Mouse (Mus musculus) induced T-regulatory cell, adult 2 months (primary cell): ENCODE data around the gene Zc3h12d.

Source experiments
- DNase-seq: peaks from one replicate; pipeline ENCODE4 v3.0.0-alpha.2; 2012; ENCODE audit warnings: low read depth

The Zc3h12d gene

DNA sequence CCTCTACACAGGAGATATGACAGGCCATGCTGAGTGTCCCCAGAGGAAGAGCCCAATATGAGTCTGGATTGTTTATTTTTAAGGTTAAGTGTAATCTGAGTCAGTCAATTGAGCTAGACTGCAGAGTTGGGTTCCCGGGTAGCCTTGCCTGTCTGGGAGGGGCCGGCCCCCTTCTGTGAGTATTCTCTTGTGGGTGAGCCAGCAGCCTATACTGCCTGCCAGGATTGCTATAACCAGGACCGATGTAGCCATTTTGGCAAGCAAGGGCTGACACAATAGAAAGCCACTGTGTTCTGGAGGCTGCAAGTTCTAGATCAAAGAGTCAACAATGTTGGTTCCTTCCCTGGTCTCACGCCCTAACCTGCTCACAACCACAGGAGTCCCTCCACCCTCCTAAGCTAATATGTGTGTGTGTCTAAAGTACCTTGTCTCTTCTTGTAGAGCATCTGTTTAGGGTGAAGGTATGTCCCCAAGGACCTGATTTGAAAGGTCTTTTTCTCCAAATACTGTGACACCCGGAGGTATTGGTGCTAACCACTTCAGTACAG, 6.7 kb downstream of the Zc3h12d start:
- DNase-seq, result no peak

- peak; percentile 90 for DNase-seq
These were observed 7.5 kb downstream of the Zc3h12d start for GRCm38 (mm10) chr10:7839551-7840352.

DNA sequence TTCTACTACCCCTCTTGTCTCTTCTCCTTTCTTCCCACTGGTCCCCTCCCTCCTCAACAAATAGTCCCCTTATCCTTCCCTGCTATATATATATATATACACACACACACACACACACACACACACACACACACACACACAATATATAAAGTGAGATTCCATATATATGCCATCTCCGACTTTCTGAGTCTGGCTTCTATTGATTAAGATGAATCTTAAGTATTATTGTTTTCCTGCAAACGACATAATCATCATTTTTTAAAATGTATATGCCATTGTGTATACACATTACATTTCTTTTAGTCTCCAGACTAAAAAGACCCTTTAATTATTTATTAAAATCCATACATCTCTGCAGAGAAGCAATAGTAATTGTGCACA, 8.1 kb downstream of the Zc3h12d start:
- DNase-seq, result no peak

GRCm38 (mm10) chr10:7840785-7841184, 8.5 kb downstream of the Zc3h12d start:
- DNase-seq, result peak; percentile 47

DNA sequence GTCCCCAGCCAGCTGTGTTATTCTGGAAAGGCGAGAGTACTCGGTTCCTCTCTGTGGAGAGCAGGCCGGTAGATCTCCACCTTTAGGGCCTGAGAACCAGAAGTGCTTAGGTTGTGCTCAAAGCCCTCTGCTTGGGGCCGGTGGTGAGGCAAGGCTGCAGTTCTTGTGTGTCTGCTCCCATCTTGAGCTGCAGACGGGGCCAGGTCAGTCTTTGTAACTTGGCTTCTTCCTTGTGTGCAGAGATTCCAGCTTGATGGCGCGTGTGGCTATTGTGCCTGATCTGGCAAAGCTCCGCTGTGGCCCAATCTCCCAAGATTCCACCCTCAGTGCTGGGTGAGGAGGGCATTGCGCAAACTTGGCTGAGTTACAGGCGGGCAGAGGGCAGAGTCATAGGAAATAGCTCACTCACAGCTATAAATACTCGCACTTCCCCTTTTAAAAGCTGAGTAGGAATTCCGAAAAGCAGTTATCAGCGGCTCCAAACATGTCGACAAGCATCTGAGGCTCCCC, 9.4 kb downstream of the Zc3h12d start:
- DNase-seq, result no peak

GRCm38 (mm10) chr10:7843181-7843580, 10.9 kb downstream of the Zc3h12d start:
- DNase-seq, result peak; percentile 76

DNA sequence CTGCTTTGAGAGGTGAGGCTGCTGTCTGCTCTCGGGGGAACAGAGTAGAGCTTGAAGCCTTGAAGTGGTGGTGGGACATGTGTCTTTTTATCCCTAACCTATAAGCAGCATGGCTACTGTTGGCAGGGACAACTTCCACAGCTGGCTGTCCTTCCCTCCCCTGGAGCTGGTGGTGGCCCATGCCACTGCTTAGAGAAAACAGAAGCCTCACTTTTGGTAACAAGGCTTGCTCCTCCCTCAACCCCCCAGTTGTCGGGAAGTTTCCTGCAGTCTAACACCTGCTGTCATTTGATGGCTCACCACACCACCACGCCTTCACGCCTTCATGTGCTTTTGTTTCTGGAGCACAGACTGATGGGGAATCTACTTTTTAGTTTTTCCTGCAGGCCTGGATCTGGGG, 11.9 kb downstream of the Zc3h12d start:
- peak; percentile 78 for DNase-seq

DNA sequence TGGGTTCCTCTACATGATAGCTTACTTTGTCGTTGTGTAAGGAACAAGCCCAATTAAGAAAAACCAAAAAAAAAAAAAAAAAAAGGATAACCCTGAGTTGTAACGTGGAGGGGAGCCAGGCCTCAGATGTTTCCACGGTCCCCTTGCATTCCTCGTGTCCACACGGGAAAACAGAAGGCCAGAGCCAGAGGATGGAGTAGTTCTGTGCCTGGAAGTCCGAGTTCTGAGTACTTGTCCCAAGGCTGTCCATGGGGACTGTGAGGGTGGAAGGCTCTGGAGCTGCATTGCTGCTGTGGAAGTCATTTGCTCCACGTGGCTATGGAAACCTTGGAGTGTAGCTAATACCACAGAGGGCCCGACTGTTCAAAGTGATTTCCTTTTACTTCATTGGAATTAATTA, 12.9 kb downstream of the Zc3h12d start:
- no peak for DNase-seq

DNA sequence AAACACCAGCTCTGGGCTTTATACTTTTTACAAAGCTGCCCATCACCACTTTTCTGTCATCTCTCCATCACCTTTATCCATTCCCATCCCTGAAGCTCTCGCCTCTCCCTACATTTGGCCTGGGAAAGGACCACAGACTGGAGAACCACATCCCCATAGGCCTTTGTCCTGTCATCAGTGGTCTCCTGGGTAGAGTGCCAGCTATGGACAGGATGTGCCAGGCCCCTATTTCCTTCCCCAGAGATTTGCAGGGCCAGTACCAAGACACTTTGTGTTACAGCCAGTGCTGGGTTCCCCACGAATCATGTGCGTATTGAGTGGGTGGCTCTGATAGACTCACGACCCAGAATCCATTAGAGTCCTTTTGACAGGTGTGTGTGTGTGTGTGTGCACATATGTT, 13.7 kb downstream of the Zc3h12d start:
- DNase-seq, result peak; percentile 42

GRCm38 (mm10) chr10:7847166-7847605, 14.9 kb downstream of the Zc3h12d start:
- DNase-seq, result peak; percentile 55

- no peak for DNase-seq
These were observed 19.6 kb downstream of the Zc3h12d start for GRCm38 (mm10) chr10:7851891-7852290.

GRCm38 (mm10) chr10:7860494-7860893, 28.2 kb downstream of the Zc3h12d start:
- no peak for DNase-seq

GRCm38 (mm10) chr10:7861259-7861936, 29.1 kb downstream of the Zc3h12d start:
- DNase-seq, result no peak

DNA sequence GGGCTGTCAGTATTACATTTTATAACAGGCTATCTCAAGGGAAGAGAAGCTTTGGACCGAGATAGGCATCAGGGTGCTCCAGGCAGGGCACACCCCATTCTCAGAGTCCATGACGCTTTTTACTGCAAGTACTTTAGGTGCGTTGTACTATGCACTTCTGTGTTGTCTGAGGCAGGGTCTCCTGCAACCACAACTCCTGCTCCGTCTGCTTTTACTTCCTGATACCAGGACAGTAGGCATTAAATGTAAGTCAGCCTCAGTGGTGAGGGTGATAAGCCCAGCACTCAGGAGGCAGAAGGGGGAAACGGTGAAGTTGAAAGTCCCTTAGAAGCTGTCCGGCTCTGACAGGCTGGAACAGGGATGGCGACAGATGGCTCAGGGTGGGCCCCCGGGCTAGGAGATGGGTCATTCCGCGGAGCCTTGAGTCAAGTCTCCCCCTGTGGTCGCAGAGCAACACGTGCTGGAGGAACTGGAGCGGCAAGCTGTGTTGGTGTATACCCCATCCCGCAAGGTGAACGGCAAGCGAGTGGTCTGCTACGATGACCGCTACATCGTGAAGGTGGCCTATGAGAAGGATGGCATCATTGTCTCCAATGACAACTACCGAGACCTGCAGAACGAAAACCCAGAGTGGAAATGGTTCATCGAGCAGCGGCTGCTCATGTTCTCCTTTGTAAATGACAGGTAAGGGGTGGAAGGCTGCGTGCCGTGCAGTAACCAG, 29.8 kb downstream of the Zc3h12d start:
- no peak for DNase-seq

- DNase-seq, result no peak
These were observed 31.1 kb downstream of the Zc3h12d start for GRCm38 (mm10) chr10:7863411-7863810.

- DNase-seq, result no peak
These were observed 31.9 kb downstream of the Zc3h12d start for GRCm38 (mm10) chr10:7864184-7864583.

DNA sequence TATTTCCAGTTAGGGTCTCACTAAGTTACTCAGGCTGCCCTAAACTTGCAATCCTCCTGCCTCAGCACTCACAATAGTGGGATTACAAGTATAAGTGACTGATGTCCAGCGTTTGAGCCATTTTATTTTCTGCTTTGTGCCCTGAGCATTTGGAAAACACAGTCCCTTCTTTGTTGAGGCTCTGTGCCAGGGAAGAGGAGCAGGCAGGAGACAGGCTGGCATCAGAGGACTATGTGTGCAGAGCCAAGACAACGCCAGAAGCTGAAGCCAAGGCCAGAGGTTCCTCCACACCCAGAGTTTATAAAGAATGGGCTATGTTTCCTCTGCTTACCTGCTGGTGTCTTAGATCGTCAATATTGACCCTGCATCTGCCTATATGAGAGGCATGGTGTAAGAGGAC, 32.5 kb downstream of the Zc3h12d start:
- DNase-seq, result no peak

- DNase-seq, result no peak
These were observed 34.7 kb downstream of the Zc3h12d start for GRCm38 (mm10) chr10:7866762-7867665.

DNA sequence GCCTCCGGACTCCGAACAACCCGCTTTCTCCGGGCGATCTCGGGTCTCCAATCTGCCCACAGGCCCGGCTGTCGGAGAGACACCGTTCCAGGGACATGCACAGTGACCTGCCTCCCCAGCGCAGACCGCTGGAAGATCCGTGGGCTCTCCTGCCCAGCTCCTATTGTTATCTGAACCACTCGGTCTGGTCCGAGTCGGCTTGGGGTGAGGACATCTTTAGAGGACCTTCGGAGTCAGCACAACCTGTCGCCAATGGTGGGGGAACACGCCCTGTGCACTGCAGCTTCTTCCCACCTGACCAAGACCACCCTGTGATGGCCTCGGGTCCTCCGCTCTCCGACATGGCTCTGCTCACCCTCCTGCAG, 35.4 kb downstream of the Zc3h12d start:
- DNase-seq, result no peak

GRCm38 (mm10) chr10:7869746-7870145, 37.5 kb downstream of the Zc3h12d start:
- DNase-seq, result no peak

DNA sequence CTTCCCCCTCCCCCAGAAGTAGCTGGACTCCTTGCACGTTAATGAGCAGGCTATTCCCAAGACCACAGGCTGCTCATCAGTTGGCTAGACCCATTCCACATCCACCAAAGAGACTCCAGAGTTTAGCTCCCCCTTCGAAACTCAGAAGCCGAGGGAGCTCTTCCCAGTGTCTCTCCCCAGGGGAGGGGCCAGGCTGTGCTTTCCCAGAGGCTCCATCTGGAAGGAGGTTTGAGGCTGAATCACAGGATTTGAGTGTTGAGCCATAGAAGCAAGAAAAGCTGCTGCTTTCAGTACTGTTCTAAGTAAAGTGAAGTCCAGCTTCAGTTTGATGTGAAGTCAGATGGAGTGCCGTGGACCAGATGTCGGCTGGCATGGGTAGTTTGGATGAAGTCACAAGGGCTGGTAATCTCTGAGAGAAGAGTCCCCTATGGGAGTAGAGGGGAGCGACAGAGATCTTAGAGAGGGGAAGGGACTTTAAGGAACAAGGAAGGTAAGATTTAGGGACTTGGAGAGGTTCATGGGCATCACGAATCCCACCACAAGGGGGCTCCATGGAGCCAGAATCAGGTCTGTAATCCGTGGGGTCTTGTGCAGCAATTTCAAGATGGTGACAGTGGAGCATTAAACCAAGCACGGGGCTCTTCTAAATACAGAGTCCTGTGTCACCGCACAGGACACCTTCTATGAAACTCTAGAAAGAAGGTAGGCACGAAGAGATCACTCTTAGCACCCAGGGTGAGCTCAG, 38.5 kb downstream of the Zc3h12d start:
- peak; percentile 76 for DNase-seq
